Mouse (Mus musculus) kidney, embryonic 16.5 days (tissue): ENCODE results near the gene Mndal. TPM values are rescaled to one million over a fixed set of nuclear protein-coding genes. Genes with fewer than 3 reads are reported as not detected.
"Not testable (repeated sequence)": the region's sequence is repeated elsewhere in the genome, so short reads cannot be mapped to it uniquely, and the experiment has no call there.

Experiments used
- ATAC-seq: fragments of 200-750 bp; cut with Nextera tagmentation; 2 replicates; pipeline ENCODE4 v1.8.0; 2017; ENCODE audit warnings: moderate TSS enrichment; ENCODE audit not compliant: low FRiP score, low TSS enrichment
- H3K27ac ChIP-seq: fragments of 300-500 bp; sonication (generic); 2 replicates; pipeline ENCODE4 v1.5.1; 2014; ENCODE audit warnings: low read length
- H3K27me3 ChIP-seq: fragments of 300-500 bp; sonication (generic); 2 replicates; pipeline ENCODE4 v1.6.1; 2014; ENCODE audit warnings: low read length, control low read depth, mixed read lengths; ENCODE audit not compliant: insufficient read depth
- H3K36me3 ChIP-seq: fragments of 300-500 bp; sonication (generic); 2 replicates; pipeline ENCODE4 v1.6.1; 2014; ENCODE audit warnings: low read length, control low read depth, mixed read lengths; ENCODE audit not compliant: insufficient read depth
- H3K4me1 ChIP-seq: fragments of 300-500 bp; sonication (generic); 2 replicates; pipeline ENCODE4 v1.6.1; 2014; ENCODE audit warnings: low read length, control low read depth, mixed read lengths; ENCODE audit not compliant: insufficient read depth
- H3K4me2 ChIP-seq: fragments of 300-500 bp; sonication (generic); replicated peaks from 2 replicates; pipeline ENCODE4 v1.6.1; 2014; ENCODE audit warnings: low read depth, low read length
- H3K4me3 ChIP-seq: fragments of 300-500 bp; sonication (generic); 2 replicates; pipeline ENCODE4 v1.5.1; 2014; ENCODE audit warnings: mild to moderate bottlenecking, low read length
- H3K9ac ChIP-seq: fragments of 300-500 bp; sonication (generic); replicated peaks from 2 replicates; pipeline ENCODE4 v1.6.1; 2014; ENCODE audit warnings: low read length
- H3K9me3 ChIP-seq: fragments of 300-500 bp; sonication (generic); 2 replicates; pipeline ENCODE4 v1.6.1; 2016; ENCODE audit warnings: low read length, control low read depth
- WGBS: fragments of 180-500 bp; shearing (Covaris S2); extraction: QIAGEN DNeasy Blood & Tissue Kit; methylation state at CpG from one replicate; pipeline ENCODE4 v1.1.7; 2014; 5-methylcytosine and 5-hydroxymethylcytosine counted together
- polyA plus RNA-seq: library from polyadenylated mRNA; unstranded; fragments of >200 nt; fragmentation: Nextera tagmentation; extraction: Ambion mirVana; gene quantifications from 2 replicates; pipeline ENCODE4 v1.2.1, GENCODE M21; 2015

The Mndal gene
- 2.9 and 3.1 TPM in 2 replicates for polyA plus RNA-seq

GRCm38 (mm10) chr1:173941924-173942779 is at the start of gene Mndal, which contains the start of gene Ifi203:
Mndal (minus strand) TSS chr1:173942491.
Ifi203 (minus strand) TSS chr1:173942672.
- not testable (repeated sequence) for H3K4me2 ChIP-seq, H3K9me3 ChIP-seq
- 68% methylated on average over 3 of the region's 3 CpGs for WGBS

DNA sequence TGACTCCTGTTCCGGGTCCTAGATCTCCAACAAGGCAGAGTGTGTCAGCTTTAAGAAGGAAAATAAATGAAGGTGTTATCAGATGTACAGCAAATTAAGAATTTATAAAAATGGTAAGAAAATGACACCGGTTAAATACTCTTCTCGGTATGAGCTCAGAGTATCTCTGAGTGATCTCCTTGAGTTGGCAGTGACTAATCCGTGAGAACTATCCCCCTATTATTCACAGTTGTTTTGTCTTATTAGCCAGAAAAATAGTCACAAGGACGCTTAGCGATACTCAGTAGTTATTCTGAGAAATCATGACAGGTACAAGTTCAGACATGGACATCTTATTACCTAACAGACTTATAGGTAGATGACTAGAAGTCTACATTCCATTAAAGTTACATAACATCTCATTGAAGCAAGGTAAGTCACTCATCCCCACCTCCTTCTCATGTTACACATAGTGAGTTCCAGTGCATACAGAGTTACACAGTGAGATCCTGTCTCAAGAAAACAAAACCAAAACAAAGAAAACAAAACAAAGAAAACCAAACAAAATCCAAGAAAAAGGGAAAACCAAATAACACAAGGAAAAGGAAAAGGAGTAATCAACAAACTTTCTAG is 40.5 kb upstream of the Mndal start, which contains the start of gene Ifi202b:
Ifi202b (minus strand) TSS at position 51 of the 612 bp plus-strand sequence.
- not testable (repeated sequence) for H3K27ac ChIP-seq, H3K4me1 ChIP-seq, H3K36me3 ChIP-seq, H3K27me3 ChIP-seq, H3K4me2 ChIP-seq, H3K9ac ChIP-seq, H3K4me3 ChIP-seq, H3K9me3 ChIP-seq, ATAC-seq
- 89% methylated on average over 6 of the region's 6 CpGs for WGBS

More at GRCm38 (mm10) chr1:173941924-173942779, at the start of gene Mndal, which contains the start of gene Ifi203:
- not testable (repeated sequence) for H3K4me1 ChIP-seq, H3K9ac ChIP-seq, ATAC-seq, H3K27ac ChIP-seq, H3K4me3 ChIP-seq, H3K27me3 ChIP-seq, H3K36me3 ChIP-seq

GRCm38 (mm10) chr1:173981038-173981437 is 38.7 kb upstream of the Mndal start:
- not testable (repeated sequence) for ATAC-seq, H3K9me3 ChIP-seq, H3K27ac ChIP-seq, H3K9ac ChIP-seq, H3K4me2 ChIP-seq, H3K36me3 ChIP-seq, H3K27me3 ChIP-seq, H3K4me3 ChIP-seq, H3K4me1 ChIP-seq
- 54% methylated on average over 3 of the region's 3 CpGs for WGBS

DNA sequence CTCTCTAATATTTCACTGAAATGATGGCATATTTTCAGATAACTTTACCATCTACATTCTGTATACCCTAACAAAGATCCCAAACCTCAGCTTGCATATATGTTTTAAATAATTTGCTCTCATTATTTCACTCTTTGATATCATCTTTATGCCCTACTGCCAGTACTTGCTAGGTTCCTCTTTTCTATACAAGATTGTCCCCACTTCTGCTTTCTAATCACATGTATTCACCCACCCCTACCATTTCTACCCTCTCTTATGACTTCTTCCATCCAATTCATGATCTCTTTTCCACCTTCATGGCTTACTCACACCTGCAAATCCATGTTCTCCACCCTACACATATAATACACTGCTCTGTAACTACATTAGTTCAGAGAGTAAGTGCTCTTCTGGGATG is 35.3 kb upstream of the Mndal start:
- H3K9me3 ChIP-seq: no peaks in the 10 kb centered on the region
- no peaks in the 10 kb centered on the region for H3K27me3 ChIP-seq
- no peak overlapping the region for H3K9ac ChIP-seq
- no peak overlapping the region for H3K4me3 ChIP-seq
- no peak overlapping the region for H3K4me2 ChIP-seq
- H3K27ac ChIP-seq: no peak overlapping the region
- ATAC-seq: no peak
- no peaks in the 10 kb centered on the region for H3K4me1 ChIP-seq
- no peaks in the 10 kb centered on the region for H3K36me3 ChIP-seq

DNA sequence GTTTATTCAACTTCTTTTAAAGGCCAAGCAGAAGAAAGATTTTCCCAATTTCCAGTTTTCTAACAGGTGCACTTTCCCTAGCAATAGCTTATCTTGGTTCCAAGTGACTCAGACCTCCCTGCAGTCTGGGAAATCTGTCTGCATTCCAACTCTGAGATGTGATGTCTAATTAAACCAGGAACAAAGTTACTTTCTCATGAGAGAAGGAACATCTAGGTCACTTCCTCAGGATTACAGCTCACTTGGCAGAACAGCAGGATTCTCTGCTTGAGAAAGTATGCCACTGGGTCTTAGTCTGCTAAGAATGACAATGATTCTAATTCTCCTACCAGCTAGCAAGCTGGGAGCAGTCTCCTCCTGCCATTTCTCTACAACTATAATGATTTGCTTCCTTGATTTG is 30.8 kb upstream of the Mndal start:
- no peak overlapping the region for H3K27ac ChIP-seq
- H3K27me3 ChIP-seq: no peaks in the 10 kb centered on the region
- H3K9ac ChIP-seq: no peak overlapping the region
- no peak overlapping the region for H3K4me3 ChIP-seq
- ATAC-seq: no peak
- H3K9me3 ChIP-seq: no peaks in the 10 kb centered on the region
- no peaks in the 10 kb centered on the region for H3K36me3 ChIP-seq
- H3K4me1 ChIP-seq: no peaks in the 10 kb centered on the region
- H3K4me2 ChIP-seq: no peak overlapping the region

- not testable (repeated sequence) for H3K36me3 ChIP-seq, ATAC-seq, H3K4me1 ChIP-seq, H3K27me3 ChIP-seq, H3K4me3 ChIP-seq, H3K9ac ChIP-seq, H3K9me3 ChIP-seq, H3K27ac ChIP-seq, H3K4me2 ChIP-seq
- 71% methylated on average over 1 of the region's 1 CpGs for WGBS
Observed at GRCm38 (mm10) chr1:173961491-173961890, 19.2 kb upstream of the Mndal start.

DNA sequence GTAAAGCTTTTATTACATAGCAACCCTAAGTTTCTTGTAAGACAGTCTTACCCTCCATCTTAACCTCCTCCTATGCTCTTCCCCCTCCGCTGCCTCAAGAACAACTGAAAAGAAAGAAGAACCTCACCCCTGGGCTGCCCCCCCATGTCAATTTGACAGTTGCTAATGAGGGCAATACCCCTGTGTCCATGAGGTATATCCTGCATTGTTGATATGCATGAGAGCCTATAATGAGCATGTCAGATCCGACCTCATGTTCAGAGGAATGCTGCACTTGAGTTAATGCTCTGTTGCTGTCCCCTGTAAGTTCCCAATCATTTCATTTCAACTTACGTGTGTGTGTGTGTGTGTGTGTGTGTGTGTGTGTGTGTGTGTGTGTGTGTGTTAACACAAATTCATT is 17.7 kb upstream of the Mndal start:
- not testable (repeated sequence) for H3K9me3 ChIP-seq, H3K9ac ChIP-seq, H3K4me1 ChIP-seq, ATAC-seq, H3K27me3 ChIP-seq, H3K4me2 ChIP-seq, H3K36me3 ChIP-seq, H3K4me3 ChIP-seq, H3K27ac ChIP-seq
- 32% methylated on average over 3 of the region's 3 CpGs for WGBS

GRCm38 (mm10) chr1:173955839-173956527 is 13.7 kb upstream of the Mndal start:
- H3K27ac ChIP-seq, H3K4me3 ChIP-seq, H3K4me2 ChIP-seq, H3K27me3 ChIP-seq, H3K9me3 ChIP-seq, ATAC-seq, H3K36me3 ChIP-seq, H3K4me1 ChIP-seq, H3K9ac ChIP-seq: not testable (repeated sequence)
- WGBS: 32% methylated on average over 3 of the region's 3 CpGs

- H3K9ac ChIP-seq: no peak overlapping the region
- no peaks in the 10 kb centered on the region for H3K9me3 ChIP-seq
- H3K4me2 ChIP-seq: no peak overlapping the region
- no peaks in the 10 kb centered on the region for H3K27me3 ChIP-seq
- H3K36me3 ChIP-seq: no peaks in the 10 kb centered on the region
- no peak overlapping the region for H3K4me3 ChIP-seq
- no peak overlapping the region for H3K27ac ChIP-seq
- ATAC-seq: no peak
- 86% methylated on average over 2 of the region's 2 CpGs for WGBS
- no peaks in the 10 kb centered on the region for H3K4me1 ChIP-seq
Observed at GRCm38 (mm10) chr1:173955071-173955796, 12.9 kb upstream of the Mndal start.
